17 mouse cellular contexts compared by ENCODE assay signal in the genomic region with DNA sequence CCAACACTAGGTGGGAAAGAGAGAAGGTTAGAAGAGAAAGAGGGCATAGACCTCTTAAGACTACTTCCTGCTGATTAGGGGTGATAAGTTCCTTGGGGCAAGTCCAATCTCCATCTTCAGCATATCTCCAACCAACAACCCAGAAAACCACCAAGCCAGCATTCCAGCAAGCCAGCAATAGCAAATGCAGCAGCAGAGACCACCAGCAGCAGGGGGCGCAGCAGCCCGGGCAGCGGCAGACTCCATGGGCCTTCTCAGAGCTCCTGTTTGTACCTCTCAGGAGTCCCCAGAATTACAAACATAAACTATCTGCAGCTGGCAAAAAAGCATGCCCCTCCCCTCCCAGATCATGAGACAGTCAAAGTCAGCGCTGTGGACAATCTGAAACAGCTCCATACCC.
DNase-seq lines count a peak whose midpoint lies in the region; ATAC-seq and TF ChIP-seq lines count a peak whose summit lies in the region.
"Had no signal": no experiment of that assay in that cellular context is flagged by ENCODE, and none has a peak within 500 bp of the region (broad histone marks: within the 10 kb centered on the region; RNA-seq: fewer than 3 reads in every experiment).

No protein-coding gene starts in this region.

- no peak overlapping the region for H3K9ac ChIP-seq in heart, embryonic 15.5 days
- no peak overlapping the region for H3K9ac ChIP-seq in liver, embryonic 14.5 days (replicated peaks)
- H3K9ac ChIP-seq in liver, embryonic 11.5 days (ENCODE audit: low read depth, low read length), result no peak overlapping the region
- H3K9ac ChIP-seq: forebrain, embryonic 13.5 days; limb, embryonic 12.5 days; midbrain, embryonic 15.5 days had no signal

- H3K4me1 ChIP-seq in heart, embryonic 15.5 days (replicated peaks), result peaks cover 19% of the 10 kb centered on the region
- H3K4me1 ChIP-seq in liver, embryonic 14.5 days (replicated peaks; ENCODE audit: control insufficient read depth in 2 of 2, insufficient read depth in 2 of 2, low read length in 1 of 2), result peaks cover 0 to 5% of the 10 kb centered on the region in 2 experiments; a peak in 2 of 4 replicates
- H3K4me1 ChIP-seq in liver, embryonic 11.5 days (replicated peaks; ENCODE audit: control insufficient read depth, insufficient read depth, low read length), result no peaks in the 10 kb centered on the region
- H3K4me1 ChIP-seq: forebrain, embryonic 13.5 days; midbrain, embryonic 15.5 days had no signal

- H3K27me3 ChIP-seq in heart, embryonic 15.5 days, result no peaks in the 10 kb centered on the region
- H3K27me3 ChIP-seq in liver, embryonic 14.5 days (ENCODE audit: control insufficient read depth, insufficient read depth, low read length), result no peaks in the 10 kb centered on the region
- H3K27me3 ChIP-seq in liver, embryonic 11.5 days (replicated peaks; ENCODE audit: control insufficient read depth, insufficient read depth, low read length), result no peaks in the 10 kb centered on the region
- H3K27me3 ChIP-seq: forebrain, embryonic 13.5 days; limb, embryonic 12.5 days; midbrain, embryonic 15.5 days had no signal

- 45% methylated on average over 4 of the region's 4 CpGs for WGBS in heart, embryonic 15.5 days
- WGBS in liver, embryonic 14.5 days (ENCODE audit: insufficient replicate concordance), result 49% methylated on average over 4 of the region's 4 CpGs
- WGBS in liver, embryonic 11.5 days, result 31% methylated on average over 4 of the region's 4 CpGs

- no peak for DNase-seq in heart, postnatal 25 days (ENCODE audit: low spot score)
- no peak for DNase-seq in liver, embryonic 14.5 days (ENCODE audit: low read depth in 3 of 3, low spot score in 3 of 3)
- DNase-seq in liver, embryonic 11.5 days (ENCODE audit: low spot score), result no peak
- DNase-seq in ES-CJ7 (ENCODE audit: low read depth, low spot score), result peak; percentile 64
- peak; percentile 23 for DNase-seq in embryo, embryonic 11 days
- no peak for DNase-seq in right cerebral cortex, postnatal 25 days
- DNase-seq: cerebellum, adult 11-12 months; gastrocnemius, adult 2 months; heart, adult 18-20 months; kidney, adult 9 months; lung, adult 2 months; right cerebral cortex, postnatal 14 days had no signal

- no peak for TF ChIP-seq EP300 in liver, embryonic 14.5 days (IDR thresholded peaks at IDR 0.05; ENCODE audit: low read depth)

- peak overlapping the region; percentile 38; the same call in 1 of the 2 replicates for H3K27ac ChIP-seq in heart, embryonic 15.5 days
- no peak overlapping the region for H3K27ac ChIP-seq in liver, embryonic 14.5 days
- no peak overlapping the region for H3K27ac ChIP-seq in liver, embryonic 11.5 days (ENCODE audit: low read depth, low read length)
- H3K27ac ChIP-seq: forebrain, embryonic 13.5 days; gastrocnemius, adult 2 months; hindbrain, postnatal 0 days; limb, embryonic 12.5 days; midbrain, embryonic 15.5 days had no signal

- no peak for ATAC-seq in heart, embryonic 15.5 days (replicated peaks; ENCODE audit: insufficient number of reproducible peaks, insufficient read depth, low FRiP score, low read depth)
- no peak for ATAC-seq in liver, embryonic 14.5 days (ENCODE audit: insufficient read depth)
- no peak for ATAC-seq in liver, embryonic 11.5 days (replicated peaks; ENCODE audit: low FRiP score)
- ATAC-seq: forebrain, embryonic 13.5 days; hindbrain, postnatal 0 days; midbrain, embryonic 15.5 days had no signal

- H3K4me2 ChIP-seq in heart, embryonic 15.5 days, result no peak overlapping the region
- H3K4me2 ChIP-seq in liver, embryonic 14.5 days (ENCODE audit: low read depth), result no peak overlapping the region
- H3K4me2 ChIP-seq in liver, embryonic 11.5 days, result no peak overlapping the region
- H3K4me2 ChIP-seq: forebrain, embryonic 13.5 days; limb, embryonic 12.5 days; midbrain, embryonic 15.5 days had no signal

- TF ChIP-seq CTCF in liver, embryonic 14.5 days (IDR thresholded peaks at IDR 0.05; ENCODE audit: low read depth), result peak; percentile 44

- intact Hi-C loops in heart, postnatal 25 days (cut with DNase I), result no loop called here

- H3K4me3 ChIP-seq in heart, embryonic 15.5 days, result no peak overlapping the region
- H3K4me3 ChIP-seq in liver, embryonic 14.5 days (ENCODE audit: insufficient read depth in 1 of 2, low read depth in 2 of 2, low read length in 2 of 2), result no peak overlapping the region
- no peak overlapping the region for H3K4me3 ChIP-seq in liver, embryonic 11.5 days (ENCODE audit: low read depth, low read length)
- H3K4me3 ChIP-seq: forebrain, embryonic 13.5 days; gastrocnemius, adult 2 months; limb, embryonic 12.5 days; midbrain, embryonic 15.5 days had no signal

- no peaks in the 10 kb centered on the region for H3K9me3 ChIP-seq in heart, embryonic 15.5 days (replicated peaks)
- no peaks in the 10 kb centered on the region for H3K9me3 ChIP-seq in liver, embryonic 14.5 days (ENCODE audit: control insufficient read depth, low read length)
- H3K9me3 ChIP-seq in liver, embryonic 11.5 days (ENCODE audit: control insufficient read depth, low read length), result no peaks in the 10 kb centered on the region
- H3K9me3 ChIP-seq: forebrain, embryonic 13.5 days; limb, embryonic 12.5 days; midbrain, embryonic 15.5 days had no signal

- no peaks in the 10 kb centered on the region for H3K36me3 ChIP-seq in heart, embryonic 15.5 days
- no peaks in the 10 kb centered on the region for H3K36me3 ChIP-seq in liver, embryonic 14.5 days (replicated peaks; ENCODE audit: control insufficient read depth, insufficient read depth, low read depth)
- H3K36me3 ChIP-seq in liver, embryonic 11.5 days (ENCODE audit: control insufficient read depth, insufficient read depth, low read length), result no peaks in the 10 kb centered on the region
- H3K36me3 ChIP-seq: limb, embryonic 12.5 days; midbrain, embryonic 15.5 days had no signal

Comparison
In these comparisons a context has a peak if more than half of its experiments do, and no peak if none do; other contexts are left out.
1. DNase-seq: peak in ES-CJ7 (single experiment) and embryo, embryonic 11 days (single experiment); none in heart, postnatal 25 days (single experiment), liver, embryonic 14.5 days (0 of 3), liver, embryonic 11.5 days (single experiment) and right cerebral cortex, postnatal 25 days (single experiment).